Mouse (Mus musculus): ENCODE measurements around the gene Atg16l2. TPM values are rescaled to one million over a fixed set of nuclear protein-coding genes. Genes with fewer than 3 reads are reported as not detected.

Gene Atg16l2
- polyA plus RNA-seq (2014; fragmentation: Illumina TruSeq; extraction: RNeasy Lipid Tissue Mini Kit (QIAGEN cat#74804); ENCODE audit: low read depth, low replicate concordance), result 1.6 TPM

GRCm38 (mm10) chr7:101301881-101302456 is at the start of gene Atg16l2:
Gene Atg16l2 (minus strand): TSS chr7:101302251.

GRCm38 (mm10) chr7:101347767-101348270 is 45.8 kb upstream of the Atg16l2 start, which contains the start of gene Arap1:
Gene Arap1 (plus strand): TSS chr7:101348067.

DNA sequence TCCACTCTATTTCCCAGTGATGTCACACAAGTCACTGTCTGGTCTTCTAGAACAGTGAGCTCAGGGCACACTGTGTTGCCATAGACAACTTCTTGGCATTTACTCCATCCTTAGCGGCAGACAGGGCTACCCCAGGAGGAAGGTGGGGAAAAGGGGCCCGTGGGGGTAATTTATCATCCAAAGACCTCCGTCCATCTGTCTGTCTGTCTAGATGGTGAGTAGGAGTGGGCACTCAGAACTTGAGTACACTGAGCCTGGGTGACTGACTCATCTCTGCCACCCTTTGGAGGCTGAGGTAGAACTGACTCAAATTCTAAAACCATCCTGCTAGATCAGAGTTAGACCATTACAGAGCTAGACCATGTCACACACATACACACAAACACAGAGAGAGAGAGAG is 15.0 kb upstream of the Atg16l2 start, which contains the start of gene Stard10:
Gene Stard10, plus strand, starts transcription at position 73 of the 400 bp plus-strand sequence.

Other genes starting within 250 kb of the Atg16l2 start
- gene Fchsd2, start 209.4 kb downstream of the Atg16l2 start, polyA plus RNA-seq (2014; fragmentation: Illumina TruSeq; extraction: RNeasy Lipid Tissue Mini Kit (QIAGEN cat#74804); ENCODE audit: low read depth, low replicate concordance), result 47.2 TPM
- 37.0 TPM for gene Stard10, start 14.8 kb upstream of the Atg16l2 start, polyA plus RNA-seq (2014; fragmentation: Illumina TruSeq; extraction: RNeasy Lipid Tissue Mini Kit (QIAGEN cat#74804); ENCODE audit: low read depth, low replicate concordance)
- 1.9 TPM for gene Arap1, start 45.8 kb upstream of the Atg16l2 start, polyA plus RNA-seq (2014; fragmentation: Illumina TruSeq; extraction: RNeasy Lipid Tissue Mini Kit (QIAGEN cat#74804); ENCODE audit: low read depth, low replicate concordance)
- not detected for gene Gm45837, start 108.6 kb upstream of the Atg16l2 start, polyA plus RNA-seq (2014; fragmentation: Illumina TruSeq; extraction: RNeasy Lipid Tissue Mini Kit (QIAGEN cat#74804); ENCODE audit: low read depth, low replicate concordance)
- 1.9 TPM for gene Pde2a, start 119.4 kb upstream of the Atg16l2 start, polyA plus RNA-seq (2014; fragmentation: Illumina TruSeq; extraction: RNeasy Lipid Tissue Mini Kit (QIAGEN cat#74804); ENCODE audit: low read depth, low replicate concordance)